Mouse (Mus musculus): ENCODE results near the gene Nfrkb. TPM values are rescaled to one million over a fixed set of nuclear protein-coding genes. Genes with fewer than 3 reads are reported as not detected.
A peak's percentile ranks its signal among the peaks of the same experiment; 100 is the strongest.

Gene Nfrkb
- polyA plus RNA-seq, 1 experiment from 2014 or later: 24.9 TPM

GRCm38 (mm10) chr9:31463190-31463589 lies 77.2 kb downstream of the Nfrkb start:
- peaks cover 10% of the 10 kb centered on the region for H3K4me1 ChIP-seq (replicated peaks)
- 45% methylated on average over 9 of the region's 9 CpGs for WGBS

DNA sequence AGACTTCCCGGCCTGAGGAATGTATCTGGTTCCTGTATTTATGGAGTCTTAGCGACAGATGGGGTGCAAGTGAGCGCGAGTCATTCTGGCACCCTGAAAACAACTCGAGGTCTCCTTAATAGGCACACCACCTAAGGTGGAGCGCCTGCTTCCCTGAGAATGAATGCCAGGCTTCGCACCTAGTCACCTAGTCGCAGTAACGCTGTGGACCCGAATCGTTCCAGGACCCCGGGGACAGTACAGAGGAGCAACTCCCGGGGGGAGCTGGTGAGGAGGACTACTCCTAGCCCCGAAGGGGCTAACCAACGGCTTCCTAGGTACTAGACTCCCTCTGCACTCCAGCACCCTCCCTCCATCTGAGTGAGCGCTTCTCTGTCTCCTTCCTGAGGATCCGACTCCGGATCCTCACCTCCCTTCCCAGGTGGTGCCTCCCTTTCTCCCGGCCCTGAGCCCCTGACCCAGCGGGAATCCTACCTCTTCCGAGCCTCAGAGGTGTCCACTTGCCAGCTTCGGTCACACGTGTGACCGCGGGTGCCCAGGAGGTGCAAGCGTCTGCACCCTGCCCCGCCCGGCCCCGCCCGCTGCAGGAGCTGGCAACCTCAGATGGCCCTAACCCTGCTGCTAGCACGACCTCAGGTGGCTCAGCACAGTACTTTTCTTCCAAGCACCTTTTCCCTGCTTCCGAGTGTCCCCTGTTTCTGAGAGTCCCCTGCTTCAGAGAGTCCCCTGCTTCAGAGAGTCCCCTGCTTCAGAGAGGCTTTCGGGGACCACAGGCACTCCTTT lies 77.9 kb downstream of the Nfrkb start, which contains the start of gene Tmem45b:
TSS of gene Tmem45b (minus strand) at position 771 of the 783 bp plus-strand sequence.
- Histone ChIP-seq H3K4me2 (peak within 1 kb of the TSS; percentile 40), H3K27me3 (peaks cover 40% of the 10 kb centered on the region), H3K9ac (0 out of 2 replicates have a peak within 1 kb of the TSS, but pooled peaks have one; percentile 31), H3K9me3 (0 out of 2 replicates have a peak, but pooled peaks cover under 1% of the 10 kb centered on the region), H3K4me3 (peak within 1 kb of the TSS; percentile 17), H3K36me3 (no peaks in the 10 kb centered on the region), H3K4me1 (replicated peaks) (peaks cover 10% of the 10 kb centered on the region), H3K27ac (replicated peaks) (no peak within 1 kb of the TSS)
- 7% methylated on average over 33 of the region's 33 CpGs for WGBS
- no peak; the same call in 1 of the 2 replicates for ATAC-seq (ENCODE audit: low read depth)

More at GRCm38 (mm10) chr9:31463190-31463589, 77.2 kb downstream of the Nfrkb start:
- H3K9ac ChIP-seq: no peak overlapping the region
- H3K36me3 ChIP-seq: no peaks in the 10 kb centered on the region
- no peak for ATAC-seq (ENCODE audit: low read depth)
- H3K27me3 ChIP-seq: peaks cover 40% of the 10 kb centered on the region
- no peak overlapping the region for H3K27ac ChIP-seq (replicated peaks)
- H3K4me3 ChIP-seq: no peak overlapping the region
- peak overlapping the region; percentile 40; the same call in 1 of the 2 replicates for H3K4me2 ChIP-seq
- no peaks in the 10 kb centered on the region for H3K9me3 ChIP-seq

Other genes starting within 250 kb of the Nfrkb start
- 370 and 394 TPM in 2 replicates for gene Aplp2, start 174.4 kb upstream of the Nfrkb start, polyA plus RNA-seq (2015; fragmentation: Nextera tagmentation; extraction: Ambion mirVana)
- 6.1 and 7.5 TPM in 2 replicates for gene Prdm10, start 105.7 kb upstream of the Nfrkb start, polyA plus RNA-seq (2015; fragmentation: Nextera tagmentation; extraction: Ambion mirVana)
- 0.14 and 0.29 TPM in 2 replicates for gene Tmem45b, start 78.3 kb downstream of the Nfrkb start, polyA plus RNA-seq (2015; fragmentation: Nextera tagmentation; extraction: Ambion mirVana)

Data from neural tube, embryonic 13.5 days (tissue).